Mouse (Mus musculus) A20 (cell line): Measurements from ENCODE around the gene Dydc1.

ENCODE experiments used
- DNase-seq: peaks from one replicate; pipeline ENCODE4 v3.0.0-alpha.2; 2011; ENCODE audit warnings: low read depth, low spot score

Gene Dydc1

DNA sequence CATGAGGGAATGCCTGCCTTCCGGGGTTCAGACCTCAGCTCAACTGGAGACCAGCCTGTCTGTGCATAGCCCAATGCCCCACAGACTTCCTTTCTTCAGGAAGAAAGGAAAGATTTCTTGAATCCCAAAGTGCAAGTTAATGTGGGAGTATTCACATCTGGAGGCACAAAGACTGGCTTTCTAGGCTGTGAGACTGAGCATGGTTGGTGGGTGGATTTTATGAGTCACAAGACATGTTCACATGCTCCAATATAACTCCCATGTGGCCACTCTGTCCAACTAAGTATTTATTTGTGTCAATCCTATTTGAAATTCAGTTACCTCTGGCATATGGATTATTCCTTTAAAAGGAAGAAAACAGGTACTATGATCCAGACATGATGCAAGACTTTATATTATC is 26.0 kb downstream of the Dydc1 start:
- no peak for DNase-seq

DNA sequence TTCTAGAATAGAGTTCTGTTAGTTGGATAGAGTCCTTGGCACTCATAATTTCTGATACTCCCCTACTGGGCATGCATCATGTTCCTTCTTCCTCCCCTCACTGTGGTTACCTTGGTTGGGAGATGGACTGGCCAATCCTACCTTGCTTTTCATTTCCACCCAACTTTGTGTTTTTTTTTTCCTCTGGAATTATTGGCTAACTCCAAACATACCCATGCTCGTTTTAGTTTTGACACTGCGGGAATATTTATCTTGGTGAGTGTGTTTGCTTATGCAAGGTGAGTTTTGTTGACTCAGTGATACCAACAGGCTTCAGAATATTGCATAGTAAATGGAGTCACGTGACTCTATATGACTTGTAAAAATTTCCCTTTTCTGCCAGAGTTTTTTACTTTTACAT is 28.0 kb downstream of the Dydc1 start:
- no peak for DNase-seq

DNA sequence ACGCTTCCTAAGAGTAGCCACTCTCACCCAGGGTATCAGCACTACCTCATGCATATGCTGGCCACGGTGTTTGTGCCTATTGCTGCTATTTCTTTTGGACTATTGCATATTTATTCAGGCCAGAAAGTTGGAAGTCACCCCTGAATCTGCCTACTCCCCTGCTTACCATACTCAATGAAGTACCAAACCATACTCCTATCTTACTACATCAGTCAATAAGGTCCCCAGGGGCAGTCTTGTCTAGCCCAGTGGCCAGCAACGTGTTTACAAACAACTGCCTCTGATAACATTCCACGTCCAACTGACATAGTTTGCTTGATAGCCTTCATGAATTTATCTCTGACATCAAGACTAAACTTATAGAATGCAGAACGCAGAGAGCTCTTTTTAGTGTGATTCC is 28.5 kb downstream of the Dydc1 start:
- DNase-seq, result no peak

DNA sequence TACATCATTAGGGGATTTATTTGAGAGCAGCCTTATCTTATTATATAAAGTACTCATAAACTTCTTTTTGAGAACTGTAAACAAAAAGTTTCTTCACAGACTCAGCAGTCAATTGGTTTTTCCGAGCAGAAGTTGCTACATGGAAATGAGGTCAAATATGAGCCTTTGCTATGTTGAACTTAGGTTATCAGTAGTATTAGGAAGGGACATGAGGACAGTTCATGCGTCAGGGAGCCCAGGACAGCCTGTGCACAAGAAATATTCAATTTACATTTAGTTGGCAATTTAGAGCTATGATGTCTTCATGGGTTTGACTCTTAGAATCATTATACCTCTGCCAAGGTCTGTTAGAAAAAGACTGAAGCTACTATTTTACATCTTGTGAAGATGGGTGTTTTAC is 29.6 kb downstream of the Dydc1 start:
- DNase-seq, result no peak

GRCm38 (mm10) chr14:41104853-41105444 is 32.2 kb downstream of the Dydc1 start, which contains the start of gene Mat1a:
Mat1a (plus strand) TSS chr14:41105035.
- no peak for DNase-seq

DNA sequence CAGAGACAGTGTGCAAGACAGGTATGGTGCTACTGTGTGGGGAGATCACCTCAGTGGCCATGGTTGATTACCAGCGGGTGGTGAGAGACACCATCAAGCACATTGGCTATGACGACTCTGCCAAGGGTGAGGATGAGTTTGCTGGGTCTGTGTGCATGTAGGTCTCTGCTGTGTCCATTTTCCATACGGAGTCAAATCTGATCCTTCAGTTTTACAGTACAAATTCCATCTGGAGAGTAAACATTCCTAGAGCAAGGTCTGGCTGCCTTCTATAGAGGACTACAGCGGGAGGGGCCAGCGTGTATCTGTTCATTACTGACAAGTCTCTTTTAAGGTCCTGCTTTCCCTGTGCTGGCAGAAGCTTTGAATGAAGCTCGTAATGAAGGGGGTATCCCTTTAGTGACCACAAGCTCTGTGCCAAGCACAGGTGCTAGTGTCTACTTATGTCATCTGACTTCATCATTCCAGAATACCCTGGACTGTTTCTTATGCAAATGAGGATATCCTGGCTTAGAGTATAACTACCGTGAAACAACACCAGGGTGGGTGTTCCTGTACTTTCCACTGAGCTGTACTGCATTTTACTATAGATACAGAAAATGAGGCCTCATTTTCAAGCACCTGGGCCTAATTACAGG is 38.4 kb downstream of the Dydc1 start:
- no peak for DNase-seq

GRCm38 (mm10) chr14:41112944-41113343 is 40.2 kb downstream of the Dydc1 start:
- no peak for DNase-seq

- DNase-seq, result no peak
Measured at GRCm38 (mm10) chr14:41116271-41116670, 43.6 kb downstream of the Dydc1 start.

DNA sequence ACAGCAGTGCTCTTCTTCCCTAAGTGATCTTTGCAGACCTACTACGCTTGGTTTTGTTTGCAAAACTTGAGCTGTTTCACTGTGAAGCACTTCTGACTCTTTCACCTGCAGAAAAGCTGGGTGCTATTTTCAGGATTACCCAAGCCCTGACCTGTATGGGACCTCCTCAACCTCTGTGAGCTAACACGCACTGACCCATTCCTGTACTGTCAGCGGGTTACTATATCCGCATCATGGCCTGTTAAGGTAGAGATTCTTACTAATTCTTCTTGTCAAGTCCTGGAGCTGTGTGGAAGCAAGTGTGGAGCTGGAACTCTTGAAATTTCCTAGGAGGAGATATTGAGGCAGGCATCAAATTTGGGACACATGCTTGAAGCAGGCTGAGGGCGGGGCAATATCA is 52.0 kb downstream of the Dydc1 start:
- DNase-seq, result no peak

DNA sequence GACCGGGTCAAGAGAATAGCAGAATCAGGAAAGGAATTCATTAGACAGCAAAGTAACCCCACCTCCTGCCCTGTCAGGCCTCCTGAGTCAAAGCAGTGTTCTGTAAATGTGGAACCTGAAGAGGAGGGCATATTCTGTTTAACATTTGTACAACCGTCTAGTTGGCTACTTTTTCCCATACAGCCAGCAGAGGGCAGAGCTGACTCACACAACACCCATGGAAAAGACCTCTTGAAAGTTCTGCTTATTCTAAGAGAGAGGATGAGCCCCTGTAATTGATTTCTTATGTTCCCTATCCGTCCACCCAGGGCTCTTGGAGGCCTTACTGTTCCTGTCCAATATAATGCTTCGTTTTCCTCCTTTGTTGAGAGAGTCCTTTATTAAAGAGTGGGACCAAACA is 55.3 kb downstream of the Dydc1 start:
- DNase-seq, result peak; percentile 26

DNA sequence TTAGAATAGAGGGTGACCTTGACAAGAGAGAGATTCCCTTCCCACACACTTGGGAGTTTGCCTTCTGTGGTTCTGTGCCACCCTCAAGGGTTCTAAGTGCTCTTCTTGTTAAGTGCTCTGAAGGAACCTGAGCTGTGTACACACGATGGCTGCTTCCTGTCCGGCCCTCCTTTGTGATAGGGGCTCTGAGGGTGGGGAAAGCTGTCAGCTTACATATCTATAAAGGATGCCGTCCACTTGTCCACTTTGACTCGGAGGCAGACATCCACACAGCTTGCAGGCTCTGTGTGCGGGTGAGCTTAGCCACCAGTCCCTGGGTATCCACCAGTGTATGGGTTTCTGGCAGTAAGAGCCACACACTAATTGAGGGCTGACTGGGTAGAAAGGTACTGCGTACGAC is 58.8 kb downstream of the Dydc1 start, which contains the start of gene Sftpa1:
Gene Sftpa1, plus strand, starts transcription at position 243 of the 400 bp plus-strand sequence.
- DNase-seq, result no peak

- no peak for DNase-seq
Measured at GRCm38 (mm10) chr14:41137006-41137405, 64.3 kb downstream of the Dydc1 start.

GRCm38 (mm10) chr14:41140686-41141085 is 68.0 kb downstream of the Dydc1 start:
- no peak for DNase-seq
